Mouse (Mus musculus): ENCODE measurements around the gene Gm9733. TPM values are rescaled to one million over a fixed set of nuclear protein-coding genes. Genes with fewer than 3 reads are reported as not detected.

Gene Gm9733
- polyA plus RNA-seq, 1 experiment from 2014 or later, result not detected

GRCm38 (mm10) chr3:15255726-15256125 is 76.4 kb downstream of the Gm9733 start:
- Histone ChIP-seq H3K4me2 (no peak overlapping the region), H3K4me3 (replicated peaks) (no peak overlapping the region), H3K4me1 (replicated peaks) (no peaks in the 10 kb centered on the region), H3K9ac (replicated peaks) (no peak overlapping the region), H3K36me3 (no peaks in the 10 kb centered on the region), H3K27me3 (no peaks in the 10 kb centered on the region), H3K9me3 (no peaks in the 10 kb centered on the region), H3K27ac (no peak overlapping the region)
- WGBS, result 72% methylated on average over 6 of the region's 6 CpGs
- no peak for ATAC-seq (ENCODE audit: insufficient number of reproducible peaks, insufficient read depth, low FRiP score, low TSS enrichment, low read depth)

Other genes starting within 250 kb of the Gm9733 start
- not detected in 2 replicates for gene Sirpb1a, start 94.2 kb upstream of the Gm9733 start, polyA plus RNA-seq (2016; fragmentation: Nextera tagmentation; extraction: Ambion mirVana)
- gene Sirpb1b, start 242.8 kb upstream of the Gm9733 start, polyA plus RNA-seq (2016; fragmentation: Nextera tagmentation; extraction: Ambion mirVana), result not detected in 2 replicates